Mouse (Mus musculus) G1E (cell line): ENCODE data around the gene Polr2e.

Experiments used
- CTCF ChIP-seq: IDR thresholded peaks from 2 replicates; pipeline ENCODE4 v1.5.1; 2012; ENCODE audit warnings: low read depth, low read length, inconsistent platforms, mixed read lengths
- GATA1 ChIP-seq: IDR thresholded peaks from 2 replicates; pipeline ENCODE4 v1.6.1; 2012; ENCODE audit warnings: borderline replicate concordance, low read length, inconsistent platforms, mixed read lengths
- POLR2AphosphoS5 ChIP-seq: IDR thresholded peaks from 2 replicates; pipeline ENCODE4 v1.6.1; 2012; ENCODE audit warnings: low read depth, low read length, inconsistent platforms; ENCODE audit not compliant: insufficient replicate concordance

GRCm38 (mm10) chr10:80004233-80004705, 35.3 kb downstream of the Polr2e start:
- TF ChIP-seq CTCF (no peak), POLR2AphosphoS5 (no peak), GATA1 (no peak)
